Mouse (Mus musculus): Measurements from ENCODE around the gene Uba52. TPM values are rescaled to one million over a fixed set of nuclear protein-coding genes. Genes with fewer than 3 reads are reported as not detected.

Gene Uba52
- polyA plus RNA-seq, 1 experiment: 589 TPM

GRCm38 (mm10) chr8:70465701-70466100 is 44.9 kb downstream of the Uba52 start:
- Histone ChIP-seq H3K4me3 (ENCODE audit: insufficient read depth, low read length) (no peak overlapping the region), H3K4me1 (ENCODE audit: control insufficient read depth, insufficient read depth, low read length) (peaks cover 27% of the 10 kb centered on the region), H3K27ac (ENCODE audit: insufficient read depth, low read length) (no peak overlapping the region)
- TF ChIP-seq CTCF (IDR thresholded peaks at IDR 0.05; ENCODE audit: borderline replicate concordance, insufficient read depth, low read length): no peak
- no peak for TF ChIP-seq POLR2A (IDR thresholded peaks at IDR 0.05; ENCODE audit: low read depth, low read length)

GRCm38 (mm10) chr8:70464162-70464561 is 46.4 kb downstream of the Uba52 start:
- H3K4me3 ChIP-seq (ENCODE audit: insufficient read depth, low read length): no peak overlapping the region
- peak overlapping the region; percentile 19; the same call in 1 of the 2 replicates for H3K27ac ChIP-seq (ENCODE audit: insufficient read depth, low read length)
- peaks cover 28% of the 10 kb centered on the region; the same call in 1 of the 2 replicates for H3K4me1 ChIP-seq (ENCODE audit: control insufficient read depth, insufficient read depth, low read length)
- TF ChIP-seq CTCF (IDR thresholded peaks at IDR 0.05; ENCODE audit: borderline replicate concordance, insufficient read depth, low read length): no peak
- no peak for TF ChIP-seq POLR2A (IDR thresholded peaks at IDR 0.05; ENCODE audit: low read depth, low read length)

- TF ChIP-seq CTCF (IDR thresholded peaks at IDR 0.05; ENCODE audit: borderline replicate concordance, insufficient read depth, low read length) (no peak), POLR2A (IDR thresholded peaks at IDR 0.05; ENCODE audit: low read depth, low read length) (no peak)
- H3K4me3 ChIP-seq (ENCODE audit: insufficient read depth, low read length): no peak overlapping the region
- peaks cover 28% of the 10 kb centered on the region; the same call in 1 of the 2 replicates for H3K4me1 ChIP-seq (ENCODE audit: control insufficient read depth, insufficient read depth, low read length)
- peak overlapping the region; percentile 43; the same call in 1 of the 2 replicates for H3K27ac ChIP-seq (ENCODE audit: insufficient read depth, low read length)
These were observed 47.3 kb downstream of the Uba52 start for GRCm38 (mm10) chr8:70463306-70463705.

- no peak overlapping the region for H3K4me3 ChIP-seq (ENCODE audit: insufficient read depth, low read length)
- no peak for TF ChIP-seq CTCF (IDR thresholded peaks at IDR 0.05; ENCODE audit: borderline replicate concordance, insufficient read depth, low read length)
- no peak for TF ChIP-seq POLR2A (IDR thresholded peaks at IDR 0.05; ENCODE audit: low read depth, low read length)
- peaks cover 24% of the 10 kb centered on the region; the same call in 1 of the 2 replicates for H3K4me1 ChIP-seq (ENCODE audit: control insufficient read depth, insufficient read depth, low read length)
- peak overlapping the region; percentile 83 for H3K27ac ChIP-seq (ENCODE audit: insufficient read depth, low read length)
These were observed 48.1 kb downstream of the Uba52 start for GRCm38 (mm10) chr8:70462516-70462813.

- Histone ChIP-seq H3K27ac (ENCODE audit: insufficient read depth, low read length) (peak overlapping the region; percentile 83), H3K4me1 (ENCODE audit: control insufficient read depth, insufficient read depth, low read length) (peaks cover 20% of the 10 kb centered on the region; the same call in 1 of the 2 replicates), H3K4me3 (ENCODE audit: insufficient read depth, low read length) (no peak overlapping the region)
- no peak for TF ChIP-seq POLR2A (IDR thresholded peaks at IDR 0.05; ENCODE audit: low read depth, low read length)
- TF ChIP-seq CTCF (IDR thresholded peaks at IDR 0.05; ENCODE audit: borderline replicate concordance, insufficient read depth, low read length): no peak
These were observed 48.7 kb downstream of the Uba52 start for GRCm38 (mm10) chr8:70461765-70462515.

- H3K27ac ChIP-seq (ENCODE audit: insufficient read depth, low read length): peak overlapping the region; percentile 83
- H3K4me1 ChIP-seq (ENCODE audit: control insufficient read depth, insufficient read depth, low read length): peaks cover 20% of the 10 kb centered on the region; the same call in 1 of the 2 replicates
- H3K4me3 ChIP-seq (ENCODE audit: insufficient read depth, low read length): no peak overlapping the region
- TF ChIP-seq CTCF (IDR thresholded peaks at IDR 0.05; ENCODE audit: borderline replicate concordance, insufficient read depth, low read length) (no peak), POLR2A (IDR thresholded peaks at IDR 0.05; ENCODE audit: low read depth, low read length) (no peak; the same call in 1 of the 2 replicates)
These were observed 50.0 kb downstream of the Uba52 start for GRCm38 (mm10) chr8:70460606-70461005.

GRCm38 (mm10) chr8:70460199-70460598 is 50.4 kb downstream of the Uba52 start:
- no peak overlapping the region for H3K4me3 ChIP-seq (ENCODE audit: insufficient read depth, low read length)
- TF ChIP-seq CTCF (IDR thresholded peaks at IDR 0.05; ENCODE audit: borderline replicate concordance, insufficient read depth, low read length) (no peak), POLR2A (IDR thresholded peaks at IDR 0.05; ENCODE audit: low read depth, low read length) (no peak)
- H3K4me1 ChIP-seq (ENCODE audit: control insufficient read depth, insufficient read depth, low read length): peaks cover 20% of the 10 kb centered on the region; the same call in 1 of the 2 replicates
- peak overlapping the region; percentile 83 for H3K27ac ChIP-seq (ENCODE audit: insufficient read depth, low read length)

- TF ChIP-seq POLR2A (IDR thresholded peaks at IDR 0.05; ENCODE audit: low read depth, low read length): no peak
- TF ChIP-seq CTCF (IDR thresholded peaks at IDR 0.05; ENCODE audit: borderline replicate concordance, insufficient read depth, low read length): no peak
- H3K4me1 ChIP-seq (ENCODE audit: control insufficient read depth, insufficient read depth, low read length): peaks cover 20% of the 10 kb centered on the region; the same call in 1 of the 2 replicates
- H3K27ac ChIP-seq (ENCODE audit: insufficient read depth, low read length): peak overlapping the region; percentile 83
- H3K4me3 ChIP-seq (ENCODE audit: insufficient read depth, low read length): no peak overlapping the region
These were observed 51.0 kb downstream of the Uba52 start for GRCm38 (mm10) chr8:70459636-70460035.

- Histone ChIP-seq H3K4me3 (ENCODE audit: insufficient read depth, low read length) (no peak overlapping the region), H3K27ac (ENCODE audit: insufficient read depth, low read length) (no peak overlapping the region), H3K4me1 (ENCODE audit: control insufficient read depth, insufficient read depth, low read length) (peaks cover 20% of the 10 kb centered on the region; the same call in 1 of the 2 replicates)
- TF ChIP-seq CTCF (IDR thresholded peaks at IDR 0.05; ENCODE audit: borderline replicate concordance, insufficient read depth, low read length) (no peak), POLR2A (IDR thresholded peaks at IDR 0.05; ENCODE audit: low read depth, low read length) (no peak)
These were observed 52.1 kb downstream of the Uba52 start for GRCm38 (mm10) chr8:70458462-70458861.

Other genes starting within 250 kb of the Uba52 start
- 42.2 and 54.0 TPM in 2 replicates for gene Homer3, start 228.0 kb downstream of the Uba52 start, polyA plus RNA-seq (2011; ENCODE audit: insufficient read length, low read depth, missing spikeins)
- gene Ddx49, start 208.3 kb downstream of the Uba52 start, polyA plus RNA-seq (2011; ENCODE audit: insufficient read length, low read depth, missing spikeins): 24.8 and 31.6 TPM in 2 replicates
- gene Cope, start 208.3 kb downstream of the Uba52 start, polyA plus RNA-seq (2011; ENCODE audit: insufficient read length, low read depth, missing spikeins): 129 and 132 TPM in 2 replicates
- 2.6 and 3.2 TPM in 2 replicates for gene Cers1, start 195.0 kb downstream of the Uba52 start, polyA plus RNA-seq (2011; ENCODE audit: insufficient read length, low read depth, missing spikeins)
- not detected in 2 replicates for gene Gdf1, start 181.0 kb downstream of the Uba52 start, polyA plus RNA-seq (2011; ENCODE audit: insufficient read length, low read depth, missing spikeins)
- 25.6 and 25.8 TPM in 2 replicates for gene Upf1, start 157.5 kb downstream of the Uba52 start, polyA plus RNA-seq (2011; ENCODE audit: insufficient read length, low read depth, missing spikeins)
- 1.6 and 1.9 TPM in 2 replicates for gene Comp, start 137.2 kb downstream of the Uba52 start, polyA plus RNA-seq (2011; ENCODE audit: insufficient read length, low read depth, missing spikeins)
- 13.7 and 15.6 TPM in 2 replicates for gene Crtc1, start 71.2 kb downstream of the Uba52 start, polyA plus RNA-seq (2011; ENCODE audit: insufficient read length, low read depth, missing spikeins)
- 21.4 and 31.7 TPM in 2 replicates for gene Klhl26, start 33.8 kb downstream of the Uba52 start, polyA plus RNA-seq (2011; ENCODE audit: insufficient read length, low read depth, missing spikeins)
- 0.58 and 1.5 TPM in 2 replicates for gene Tmem59l, start 23.4 kb downstream of the Uba52 start, polyA plus RNA-seq (2011; ENCODE audit: insufficient read length, low read depth, missing spikeins)
- 215 and 351 TPM in 2 replicates for gene Crlf1, start 17.6 kb downstream of the Uba52 start, polyA plus RNA-seq (2011; ENCODE audit: insufficient read length, low read depth, missing spikeins)
- gene Rex1bd, start 4.0 kb downstream of the Uba52 start, polyA plus RNA-seq (2011; ENCODE audit: insufficient read length, low read depth, missing spikeins): 29.9 and 46.6 TPM in 2 replicates
- gene Fkbp8, start 16.9 kb upstream of the Uba52 start, polyA plus RNA-seq (2011; ENCODE audit: insufficient read length, low read depth, missing spikeins): 105 and 110 TPM in 2 replicates
- gene Kxd1, start 17.2 kb upstream of the Uba52 start, polyA plus RNA-seq (2011; ENCODE audit: insufficient read length, low read depth, missing spikeins): 35.5 and 37.0 TPM in 2 replicates
- 16.1 and 20.4 TPM in 2 replicates for gene Ell, start 28.7 kb upstream of the Uba52 start, polyA plus RNA-seq (2011; ENCODE audit: insufficient read length, low read depth, missing spikeins)
- gene Isyna1, start 83.6 kb upstream of the Uba52 start, polyA plus RNA-seq (2011; ENCODE audit: insufficient read length, low read depth, missing spikeins): 17.9 and 18.6 TPM in 2 replicates
- 44.7 and 50.7 TPM in 2 replicates for gene Ssbp4, start 98.1 kb upstream of the Uba52 start, polyA plus RNA-seq (2011; ENCODE audit: insufficient read length, low read depth, missing spikeins)
- gene Lrrc25, start 105.4 kb upstream of the Uba52 start, polyA plus RNA-seq (2011; ENCODE audit: insufficient read length, low read depth, missing spikeins): 0.46 TPM in 1 of 2 replicates, not detected in the other
- gene Gdf15, start 121.7 kb upstream of the Uba52 start, polyA plus RNA-seq (2011; ENCODE audit: insufficient read length, low read depth, missing spikeins): 3.1 and 4.2 TPM in 2 replicates
- gene Pgpep1, start 149.6 kb upstream of the Uba52 start, polyA plus RNA-seq (2011; ENCODE audit: insufficient read length, low read depth, missing spikeins): 53.7 and 54.3 TPM in 2 replicates
- 54.9 and 60.2 TPM in 2 replicates for gene Lsm4, start 162.4 kb upstream of the Uba52 start, polyA plus RNA-seq (2011; ENCODE audit: insufficient read length, low read depth, missing spikeins)
- gene Jund, start 188.1 kb upstream of the Uba52 start, polyA plus RNA-seq (2011; ENCODE audit: insufficient read length, low read depth, missing spikeins): 82.2 and 90.6 TPM in 2 replicates
- not detected in 2 replicates for gene Iqcn, start 192.7 kb upstream of the Uba52 start, polyA plus RNA-seq (2011; ENCODE audit: insufficient read length, low read depth, missing spikeins)
- gene Gm3336, start 207.7 kb upstream of the Uba52 start, polyA plus RNA-seq (2011; ENCODE audit: insufficient read length, low read depth, missing spikeins): not detected in 2 replicates
- not detected in 2 replicates for gene Pde4c, start 212.9 kb upstream of the Uba52 start, polyA plus RNA-seq (2011; ENCODE audit: insufficient read length, low read depth, missing spikeins)
- 8.6 and 10.2 TPM in 2 replicates for gene Rab3a, start 243.9 kb upstream of the Uba52 start, polyA plus RNA-seq (2011; ENCODE audit: insufficient read length, low read depth, missing spikeins)